Mouse (Mus musculus) lung, embryonic 15.5 days (tissue): ENCODE measurements at regions not wholly inside any gene's neighbourhood (a gene's known extent, or its start where the extent isn't known, plus 50 kb on each side); places are given as distances from the start of the nearest gene placed in this dataset.

Experiments
- ATAC-seq: fragments of 200-750 bp; cut with Nextera tagmentation; 2 replicates; pipeline ENCODE4 v1.8.0; 2017; ENCODE audit warnings: moderate number of reproducible peaks, borderline replicate concordance; ENCODE audit not compliant: low FRiP score, low TSS enrichment; ENCODE audit errors: extremely low read depth
- H3K27ac ChIP-seq: fragments of 300-500 bp; sonication (generic); 2 replicates; pipeline ENCODE4 v1.5.1; 2015; ENCODE audit warnings: moderate library complexity, mild to moderate bottlenecking, inconsistent platforms
- H3K27me3 ChIP-seq: fragments of 300-500 bp; sonication (generic); 2 replicates; pipeline ENCODE4 v1.6.1; 2015; ENCODE audit warnings: inconsistent platforms
- H3K36me3 ChIP-seq: fragments of 300-500 bp; sonication (generic); 2 replicates; pipeline ENCODE4 v1.6.1; 2015; ENCODE audit warnings: inconsistent platforms
- H3K4me1 ChIP-seq: fragments of 300-500 bp; sonication (generic); 2 replicates; pipeline ENCODE4 v1.6.1; 2015; ENCODE audit warnings: inconsistent platforms
- H3K4me2 ChIP-seq: fragments of 300-500 bp; sonication (generic); 2 replicates; pipeline ENCODE4 v1.6.1; 2015; ENCODE audit warnings: inconsistent platforms, mild to moderate bottlenecking, moderate library complexity
- H3K4me3 ChIP-seq: fragments of 300-500 bp; sonication (generic); 2 replicates; pipeline ENCODE4 v1.5.1; 2015; ENCODE audit warnings: mild to moderate bottlenecking, inconsistent platforms
- H3K9ac ChIP-seq: fragments of 300-500 bp; sonication (generic); 2 replicates; pipeline ENCODE4 v1.6.1; 2015; ENCODE audit warnings: inconsistent platforms
- H3K9me3 ChIP-seq: fragments of 300-500 bp; sonication (generic); 2 replicates; pipeline ENCODE4 v1.6.1; 2016; ENCODE audit warnings: inconsistent platforms
- WGBS: fragments of 180-500 bp; shearing (Covaris S2); methylation state at CpG from one replicate; pipeline ENCODE4 v1.1.7; 2015; 5-methylcytosine and 5-hydroxymethylcytosine counted together

DNA sequence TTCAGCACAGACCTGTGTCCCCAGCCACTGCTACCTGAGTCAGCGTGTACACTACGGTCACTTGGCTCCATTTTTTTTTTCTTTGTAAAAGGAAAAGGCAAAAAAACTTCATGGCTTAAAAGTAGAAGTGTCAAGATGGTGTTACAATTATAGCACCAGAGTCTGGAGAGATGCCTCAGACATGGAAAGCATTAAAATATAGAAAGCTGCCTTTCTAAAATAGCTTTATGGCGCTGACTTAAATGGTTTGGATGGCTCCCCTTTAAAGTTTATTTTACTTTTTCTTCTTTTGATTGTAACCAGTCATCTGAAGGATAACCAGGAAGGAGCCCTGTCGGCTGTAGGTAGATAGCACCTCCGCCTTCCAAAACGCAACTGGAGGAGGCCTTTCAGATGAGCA is 79.0 kb upstream of the Jade1 start:
- no peak overlapping the region for H3K9ac ChIP-seq
- ATAC-seq: no peak
- H3K4me2 ChIP-seq: no peak overlapping the region
- no peaks in the 10 kb centered on the region for H3K4me1 ChIP-seq
- no peaks in the 10 kb centered on the region for H3K9me3 ChIP-seq
- H3K27me3 ChIP-seq: peaks cover 7% of the 10 kb centered on the region
- H3K36me3 ChIP-seq: no peaks in the 10 kb centered on the region
- H3K27ac ChIP-seq: no peak overlapping the region
- 88% methylated on average over 6 of the region's 6 CpGs for WGBS
- no peak overlapping the region for H3K4me3 ChIP-seq

- 88% methylated on average over 3 of the region's 3 CpGs for WGBS
- Histone ChIP-seq H3K36me3 (no peaks in the 10 kb centered on the region), H3K4me2 (no peak overlapping the region), H3K27me3 (no peaks in the 10 kb centered on the region), H3K9ac (no peak overlapping the region), H3K4me3 (no peak overlapping the region), H3K9me3 (no peaks in the 10 kb centered on the region), H3K27ac (no peak overlapping the region), H3K4me1 (no peaks in the 10 kb centered on the region)
- ATAC-seq: no peak
Measured at GRCm38 (mm10) chr3:41472586-41472985, 82.9 kb upstream of the Jade1 start.

DNA sequence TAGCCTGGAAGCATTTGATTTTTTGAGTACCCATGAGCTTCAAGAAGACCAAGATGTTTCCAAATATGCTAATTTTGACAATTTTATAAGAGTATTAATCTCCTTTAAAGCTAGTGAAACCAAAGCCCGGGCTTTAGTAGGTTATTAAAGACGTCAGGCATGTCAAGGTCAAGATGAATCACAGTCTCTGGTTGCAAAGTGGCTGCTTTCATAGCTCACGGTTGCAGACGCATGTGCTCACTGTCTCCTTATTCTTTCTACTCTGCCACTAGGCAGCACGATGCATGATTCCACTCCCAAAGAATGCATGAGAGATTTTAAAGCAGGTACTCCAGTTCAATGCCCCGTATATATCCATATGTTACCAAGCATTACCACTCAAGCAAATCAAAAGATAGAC is 86.4 kb upstream of the Jade1 start:
- Histone ChIP-seq H3K4me3 (no peak overlapping the region), H3K9me3 (no peaks in the 10 kb centered on the region), H3K4me1 (no peaks in the 10 kb centered on the region), H3K4me2 (no peak overlapping the region), H3K27ac (no peak overlapping the region), H3K27me3 (no peaks in the 10 kb centered on the region), H3K9ac (no peak overlapping the region), H3K36me3 (no peaks in the 10 kb centered on the region)
- WGBS: 54% methylated on average over 6 of the region's 6 CpGs
- no peak for ATAC-seq

- no peak for ATAC-seq
Measured at GRCm38 (mm10) chr3:41467857-41468256, 87.7 kb upstream of the Jade1 start.

GRCm38 (mm10) chr3:41465893-41466292 is 89.6 kb upstream of the Jade1 start:
- no peak for ATAC-seq
- Histone ChIP-seq H3K4me2 (no peak overlapping the region), H3K4me1 (peaks cover 8% of the 10 kb centered on the region; the same call in 1 of the 2 replicates), H3K27me3 (no peaks in the 10 kb centered on the region), H3K27ac (no peak overlapping the region), H3K36me3 (no peaks in the 10 kb centered on the region), H3K9me3 (no peaks in the 10 kb centered on the region), H3K4me3 (no peak overlapping the region), H3K9ac (no peak overlapping the region)
- WGBS: 31% methylated on average over 2 of the region's 2 CpGs

More at GRCm38 (mm10) chr3:41467857-41468256, 87.7 kb upstream of the Jade1 start:
- H3K4me1 ChIP-seq: peaks cover 8% of the 10 kb centered on the region; the same call in 1 of the 2 replicates
- H3K27me3 ChIP-seq: no peaks in the 10 kb centered on the region
- no peaks in the 10 kb centered on the region for H3K36me3 ChIP-seq
- H3K9me3 ChIP-seq: no peaks in the 10 kb centered on the region
- no peak overlapping the region for H3K9ac ChIP-seq
- 88% methylated on average over 1 of the region's 1 CpGs for WGBS
- no peak overlapping the region for H3K27ac ChIP-seq
- no peak overlapping the region for H3K4me3 ChIP-seq
- no peak overlapping the region for H3K4me2 ChIP-seq

DNA sequence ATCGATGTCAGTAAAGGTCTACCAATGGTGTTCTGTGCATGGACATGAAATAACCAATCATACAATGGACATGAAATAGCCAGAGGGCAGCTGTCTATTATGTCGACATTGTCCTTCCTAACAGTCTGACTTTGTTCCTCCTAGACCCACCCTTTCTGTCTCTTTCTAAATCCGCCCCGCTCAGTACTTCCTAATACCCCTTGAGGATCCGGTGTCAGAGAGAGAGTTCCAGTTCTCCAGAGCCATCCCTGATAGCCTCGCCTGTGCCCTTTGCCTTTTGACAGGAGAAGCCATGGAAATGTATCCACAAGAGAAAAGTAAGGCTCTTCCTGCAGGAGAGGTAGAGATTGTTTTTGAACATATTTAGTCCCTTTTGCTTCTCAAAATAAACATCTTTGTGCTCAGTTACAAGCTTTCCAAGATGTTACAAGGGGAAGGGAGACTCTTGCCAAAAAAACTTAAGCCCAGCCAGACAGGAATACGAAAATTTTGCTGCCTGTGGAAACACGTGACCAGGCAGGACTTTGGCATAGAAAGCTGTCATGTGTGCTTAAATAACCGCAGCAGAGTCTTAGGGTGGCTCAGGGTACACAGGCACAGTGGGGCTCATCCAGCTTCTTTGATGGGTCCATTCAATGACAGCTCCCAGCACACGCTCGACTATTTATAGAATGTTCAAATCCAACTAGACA is 92.4 kb upstream of the Jade1 start:
- Histone ChIP-seq H3K27me3 (no peaks in the 10 kb centered on the region), H3K9me3 (no peaks in the 10 kb centered on the region), H3K4me3 (no peak overlapping the region), H3K4me2 (no peak overlapping the region), H3K36me3 (no peaks in the 10 kb centered on the region), H3K4me1 (peaks cover 8% of the 10 kb centered on the region; the same call in 1 of the 2 replicates), H3K9ac (no peak overlapping the region), H3K27ac (no peak overlapping the region)
- WGBS: 52% methylated on average over 11 of the region's 11 CpGs
- ATAC-seq: no peak

DNA sequence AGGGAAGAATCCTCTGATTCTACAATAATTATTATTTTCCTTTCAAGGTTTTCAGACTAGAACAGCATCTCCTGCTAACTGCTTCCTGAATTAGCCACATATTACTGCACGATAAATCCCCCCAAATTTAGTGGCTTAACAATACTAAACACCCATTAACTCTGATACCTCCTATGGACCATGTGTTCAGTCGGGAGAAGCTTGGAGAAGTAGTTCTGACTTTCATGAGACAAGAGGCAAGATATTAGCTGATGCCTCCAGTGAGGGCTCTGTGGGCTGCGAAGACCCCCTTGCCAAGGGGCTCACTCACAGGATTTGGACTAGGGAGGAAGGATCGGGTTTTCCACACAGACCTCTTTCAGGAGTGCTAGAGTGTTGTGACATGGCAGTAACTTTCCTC is 95.4 kb upstream of the Jade1 start:
- ATAC-seq: no peak
- Histone ChIP-seq H3K9me3 (no peaks in the 10 kb centered on the region), H3K4me2 (no peak overlapping the region), H3K4me3 (no peak overlapping the region), H3K27me3 (no peaks in the 10 kb centered on the region), H3K36me3 (no peaks in the 10 kb centered on the region), H3K4me1 (peaks cover 8% of the 10 kb centered on the region; the same call in 1 of the 2 replicates), H3K9ac (no peak overlapping the region), H3K27ac (no peak overlapping the region)
- 87% methylated on average over 4 of the region's 4 CpGs for WGBS

DNA sequence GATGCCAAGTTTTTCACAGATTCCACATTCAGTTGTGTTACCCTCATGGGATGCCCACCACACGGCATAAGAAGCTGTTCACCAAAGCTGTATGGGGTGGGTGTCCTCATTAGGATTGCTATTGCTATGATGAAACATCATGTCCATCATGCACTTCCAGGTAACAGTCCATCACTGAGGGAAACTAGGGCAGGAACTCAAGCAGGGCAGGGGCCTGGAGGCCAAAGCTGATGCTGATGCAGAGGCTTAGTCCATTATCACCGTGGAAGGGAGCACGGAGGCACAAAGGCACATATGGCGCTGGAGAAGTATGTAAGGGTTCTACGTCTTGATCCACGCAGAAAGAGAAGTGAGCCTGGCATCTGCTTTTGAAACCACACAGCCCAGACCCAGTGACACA is 97.4 kb upstream of the Jade1 start:
- Histone ChIP-seq H3K4me1 (0 out of 2 replicates have a peak, but pooled peaks cover 2% of the 10 kb centered on the region), H3K4me2 (no peak overlapping the region), H3K4me3 (no peak overlapping the region), H3K36me3 (no peaks in the 10 kb centered on the region), H3K27me3 (no peaks in the 10 kb centered on the region), H3K9me3 (no peaks in the 10 kb centered on the region), H3K9ac (no peak overlapping the region), H3K27ac (no peak overlapping the region)
- 93% methylated on average over 6 of the region's 6 CpGs for WGBS
- no peak for ATAC-seq

- H3K4me2 ChIP-seq: no peak overlapping the region
- WGBS: 63% methylated on average over 3 of the region's 3 CpGs
- H3K27me3 ChIP-seq: no peaks in the 10 kb centered on the region
- no peak overlapping the region for H3K9ac ChIP-seq
- no peaks in the 10 kb centered on the region for H3K36me3 ChIP-seq
- no peaks in the 10 kb centered on the region for H3K4me1 ChIP-seq
- no peak overlapping the region for H3K27ac ChIP-seq
- no peaks in the 10 kb centered on the region for H3K9me3 ChIP-seq
- ATAC-seq: no peak
- no peak overlapping the region for H3K4me3 ChIP-seq
Measured at GRCm38 (mm10) chr3:41453525-41453924, 102.0 kb upstream of the Jade1 start.

- Histone ChIP-seq H3K9ac (no peak overlapping the region), H3K9me3 (no peaks in the 10 kb centered on the region), H3K4me1 (no peaks in the 10 kb centered on the region), H3K27me3 (no peaks in the 10 kb centered on the region), H3K27ac (no peak overlapping the region), H3K36me3 (no peaks in the 10 kb centered on the region), H3K4me2 (no peak overlapping the region), H3K4me3 (no peak overlapping the region)
- WGBS: 27% methylated on average over 3 of the region's 3 CpGs
- ATAC-seq: no peak
Measured at GRCm38 (mm10) chr3:41452716-41453090, 102.8 kb upstream of the Jade1 start.

- WGBS: 35% methylated on average over 3 of the region's 3 CpGs
- no peak overlapping the region for H3K9ac ChIP-seq
- ATAC-seq: no peak
Measured at GRCm38 (mm10) chr3:41452020-41452715, 103.4 kb upstream of the Jade1 start.

DNA sequence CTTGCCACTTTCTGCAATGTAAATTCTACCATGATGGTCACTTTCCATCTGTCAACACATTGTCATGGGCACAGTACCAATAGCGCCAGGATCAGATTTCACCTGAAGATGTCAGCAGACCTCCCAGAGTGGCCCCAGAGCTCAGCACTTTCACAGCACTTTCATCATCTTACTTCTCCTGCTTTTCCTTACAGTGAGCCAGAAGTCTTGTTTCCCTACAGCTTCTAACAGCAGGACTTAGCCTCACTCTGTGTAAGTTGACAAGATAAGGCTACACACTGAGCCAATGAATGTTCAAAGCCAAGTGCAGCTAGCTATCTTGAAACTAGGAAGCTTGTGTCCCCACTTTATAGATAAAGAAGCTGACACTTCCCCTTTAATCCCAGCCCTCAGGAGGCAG is 104.8 kb upstream of the Jade1 start:
- H3K4me2 ChIP-seq: no peak overlapping the region
- no peak overlapping the region for H3K4me3 ChIP-seq
- H3K9me3 ChIP-seq: no peaks in the 10 kb centered on the region
- no peak for ATAC-seq
- no peak overlapping the region for H3K9ac ChIP-seq
- no peak overlapping the region for H3K27ac ChIP-seq
- H3K4me1 ChIP-seq: no peaks in the 10 kb centered on the region
- no peaks in the 10 kb centered on the region for H3K36me3 ChIP-seq
- WGBS: 39% methylated on average over 1 of the region's 1 CpGs
- no peaks in the 10 kb centered on the region for H3K27me3 ChIP-seq

More at GRCm38 (mm10) chr3:41452020-41452715, 103.4 kb upstream of the Jade1 start:
- Histone ChIP-seq H3K4me3 (no peak overlapping the region), H3K27me3 (no peaks in the 10 kb centered on the region), H3K4me1 (no peaks in the 10 kb centered on the region), H3K4me2 (no peak overlapping the region), H3K9me3 (no peaks in the 10 kb centered on the region), H3K36me3 (no peaks in the 10 kb centered on the region), H3K27ac (no peak overlapping the region)
